Mouse (Mus musculus) cerebellum, adult 8-10 months (tissue): ENCODE data around the gene Fcrl1.
A peak's percentile ranks its signal among the peaks of the same experiment; 100 is the strongest.

ENCODE experiments used
- DNase-seq: peaks from one replicate; pipeline ENCODE4 v3.0.0; 2022

Fcrl1 gene

GRCm38 (mm10) chr3:87411150-87411549 lies 35.0 kb downstream of the Fcrl1 start:
- DNase-seq, result peak; percentile 15

- no peak for DNase-seq
These were observed 44.5 kb downstream of the Fcrl1 start for GRCm38 (mm10) chr3:87420645-87421044.

- no peak for DNase-seq
These were observed 46.3 kb downstream of the Fcrl1 start for GRCm38 (mm10) chr3:87422386-87422910.

GRCm38 (mm10) chr3:87435479-87435878 lies 59.3 kb downstream of the Fcrl1 start, which contains the start of gene Fcrl5:
TSS of gene Fcrl5 (plus strand) at chr3:87435773.
- DNase-seq, result no peak

- DNase-seq, result no peak
These were observed 64.4 kb downstream of the Fcrl1 start for GRCm38 (mm10) chr3:87440586-87440985.

GRCm38 (mm10) chr3:87443968-87444367 lies 67.8 kb downstream of the Fcrl1 start:
- no peak for DNase-seq
